Mouse (Mus musculus) bone marrow macrophage, adult 2 months (primary cell): ENCODE data around the gene Agfg2.

Experiments
- CTCF ChIP-seq: IDR thresholded peaks from 2 replicates; pipeline ENCODE4 v1.5.1; 2012; ENCODE audit warnings: low read depth, mild to moderate bottlenecking, low read length, moderate library complexity
- POLR2A ChIP-seq: IDR thresholded peaks from 2 replicates; pipeline ENCODE4 v1.6.1; 2012; ENCODE audit warnings: mild to moderate bottlenecking, low read depth, low read length, borderline replicate concordance

DNA sequence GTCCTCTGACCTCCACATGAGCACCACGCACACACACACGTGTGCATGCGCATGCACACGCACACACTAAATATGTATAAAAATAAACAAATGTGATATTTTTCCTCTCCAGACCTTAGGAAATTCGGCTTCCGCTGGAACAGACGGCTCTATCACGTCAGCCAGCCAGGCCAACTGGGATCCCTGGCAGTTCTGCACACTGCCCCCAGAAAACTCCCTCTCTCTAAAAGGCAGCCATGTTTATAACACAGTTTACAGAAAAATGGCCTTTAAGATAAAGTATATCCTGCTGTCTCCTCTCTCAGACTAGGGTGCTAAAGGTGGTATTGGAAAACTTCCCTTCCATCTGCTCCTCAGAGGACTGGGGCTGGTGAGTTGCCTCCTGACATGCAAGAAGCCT is 6.7 kb downstream of the Agfg2 start:
- TF ChIP-seq POLR2A (no peak), CTCF (no peak)
